Mouse (Mus musculus) embryo, embryonic 10 days (tissue): ENCODE results near the gene Alas2.

ENCODE experiments used
- DNase-seq: peaks from one replicate; pipeline ENCODE4 v3.0.0-alpha.2; 2015; ENCODE audit warnings: low spot score

The Alas2 gene

GRCm38 (mm10) chrX:150547239-150547638, at the start of gene Alas2:
TSS of gene Alas2 (plus strand) at chrX:150547375.
- no peak for DNase-seq

- DNase-seq = no peak
These were observed 38.5 kb upstream of the Alas2 start for GRCm38 (mm10) chrX:150508696-150509095.

DNA sequence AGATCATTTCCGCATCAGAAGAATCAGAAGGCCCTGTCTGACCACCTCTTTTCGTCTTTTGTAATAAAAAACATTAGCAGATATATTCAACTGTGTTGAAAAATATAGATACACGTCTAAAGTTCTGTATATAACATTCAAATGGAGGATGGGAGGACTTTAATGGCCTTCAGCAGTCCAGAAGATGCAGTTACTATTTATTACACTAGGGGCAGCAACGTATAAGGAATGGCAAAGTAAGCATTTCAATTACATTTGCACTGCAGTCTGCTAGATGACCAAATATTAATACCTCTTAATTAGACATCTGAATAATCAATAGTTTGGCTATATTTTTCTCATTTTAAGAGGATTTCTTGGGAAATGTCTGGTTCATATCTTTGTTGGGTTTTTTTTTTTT, 36.5 kb upstream of the Alas2 start:
- peak; percentile 50 for DNase-seq

- DNase-seq = no peak
These were observed 35.9 kb upstream of the Alas2 start for GRCm38 (mm10) chrX:150511274-150511673.

- no peak for DNase-seq
These were observed 33.0 kb upstream of the Alas2 start for GRCm38 (mm10) chrX:150514127-150514526.

GRCm38 (mm10) chrX:150516015-150516414, 31.2 kb upstream of the Alas2 start:
- no peak for DNase-seq

DNA sequence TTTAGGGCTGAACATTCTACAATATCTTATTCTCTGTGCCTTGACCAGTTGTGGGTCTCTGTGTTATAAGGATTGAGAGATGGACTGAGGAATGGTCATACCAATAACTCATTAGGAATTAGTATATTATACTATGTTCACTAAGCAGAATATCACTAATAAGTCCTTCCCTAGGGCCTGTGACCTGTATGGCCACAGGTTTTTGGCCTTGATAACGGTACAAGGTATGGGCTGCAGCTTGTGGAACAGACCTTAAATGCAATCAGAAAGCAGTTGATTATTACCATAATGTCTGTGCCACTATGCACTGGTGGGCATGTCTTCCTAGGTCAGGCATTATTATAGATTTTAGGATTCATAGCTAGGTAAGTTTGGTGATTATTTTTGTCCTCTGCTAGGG, 30.7 kb upstream of the Alas2 start:
- no peak for DNase-seq

- no peak for DNase-seq
These were observed 7.1 kb upstream of the Alas2 start for GRCm38 (mm10) chrX:150540111-150540510.

- DNase-seq = no peak
These were observed 5.5 kb upstream of the Alas2 start for GRCm38 (mm10) chrX:150541684-150542083.

DNA sequence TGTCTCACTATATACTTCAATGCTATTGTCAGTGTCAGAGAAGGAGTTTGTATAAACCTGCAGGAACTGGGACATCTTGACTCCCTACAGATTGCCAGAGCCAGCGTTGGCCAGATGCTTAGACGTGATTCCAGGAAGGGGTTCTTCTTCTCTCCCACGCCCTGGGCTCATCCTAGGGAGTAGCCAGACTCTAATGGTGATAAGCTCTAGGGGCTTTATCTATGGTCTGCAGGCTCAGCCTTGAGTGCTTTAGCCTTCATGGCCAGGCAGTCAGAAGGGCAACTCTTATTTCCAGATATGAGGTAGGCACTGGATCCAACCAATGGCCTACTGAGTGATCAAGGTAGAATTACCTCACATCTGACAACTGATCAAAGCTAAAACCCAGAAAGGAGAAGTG, 2.5 kb downstream of the Alas2 start:
- DNase-seq = peak; percentile 4

DNA sequence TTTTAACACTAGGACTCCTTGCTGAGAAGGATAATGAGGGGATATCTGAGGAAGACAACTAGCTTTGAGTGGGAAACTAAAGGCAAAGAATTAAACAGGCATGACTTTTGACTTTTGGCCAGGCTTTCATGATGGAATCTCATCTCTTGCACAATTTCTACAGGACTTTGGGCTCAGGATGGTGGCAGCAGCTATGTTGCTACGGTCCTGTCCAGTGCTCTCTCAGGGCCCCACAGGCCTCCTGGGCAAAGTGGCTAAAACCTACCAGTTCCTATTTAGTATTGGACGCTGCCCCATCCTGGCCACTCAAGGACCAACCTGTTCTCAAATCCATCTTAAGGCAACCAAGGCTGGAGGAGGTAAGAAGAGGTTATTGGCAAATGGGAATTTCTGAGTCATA, 4.8 kb downstream of the Alas2 start:
- DNase-seq = no peak

GRCm38 (mm10) chrX:150554032-150554431, 6.9 kb downstream of the Alas2 start:
- DNase-seq = no peak

DNA sequence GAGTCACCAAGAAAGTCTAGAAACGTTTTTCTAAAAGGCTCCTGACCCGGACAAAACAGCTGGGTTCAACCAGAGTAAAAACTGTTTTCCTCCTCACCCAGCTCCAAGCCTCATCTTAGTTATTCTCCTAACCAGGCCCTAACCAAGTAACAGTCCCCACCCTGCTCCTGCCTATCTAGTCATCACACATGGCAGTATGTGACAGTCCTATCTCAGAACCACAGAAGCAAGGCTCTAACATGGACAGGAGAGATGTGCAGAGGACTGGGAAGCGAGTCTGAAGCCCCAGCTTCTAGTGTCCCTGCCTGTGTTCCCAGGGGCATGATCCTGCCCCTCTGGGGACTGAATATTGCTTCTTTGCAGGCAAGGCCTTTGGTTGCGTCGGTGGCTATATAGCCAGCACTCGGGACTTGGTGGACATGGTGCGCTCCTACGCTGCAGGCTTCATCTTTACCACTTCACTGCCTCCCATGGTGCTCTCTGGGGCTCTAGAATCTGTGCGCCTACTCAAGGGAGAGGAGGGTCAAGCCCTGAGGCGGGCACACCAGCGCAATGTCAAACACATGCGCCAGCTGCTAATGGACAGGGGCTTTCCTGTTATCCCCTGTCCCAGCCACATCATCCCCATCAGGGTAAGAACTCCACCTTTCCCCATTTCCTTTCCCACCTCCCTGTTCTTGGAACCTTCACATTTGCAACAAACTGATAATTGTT, 17.6 kb downstream of the Alas2 start:
- no peak for DNase-seq

DNA sequence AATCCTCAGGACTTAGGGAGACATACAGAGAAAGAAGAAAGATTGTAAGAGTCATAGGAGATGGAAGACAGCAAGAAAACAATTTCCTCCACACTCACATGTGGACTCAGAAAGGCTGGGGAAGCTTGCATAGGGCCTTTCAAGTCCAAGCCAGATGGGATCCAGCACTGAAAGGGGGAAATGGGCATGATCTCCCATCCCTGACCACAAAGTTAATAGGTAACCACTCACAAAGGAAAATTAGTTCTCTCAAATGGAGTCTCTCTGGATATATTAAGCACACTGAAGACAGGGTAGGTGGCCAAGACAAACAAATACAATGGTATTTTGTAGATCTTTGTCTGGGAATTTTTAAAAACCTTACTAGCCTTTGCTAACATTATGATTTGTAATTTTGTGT, 34.7 kb downstream of the Alas2 start:
- DNase-seq = no peak

DNA sequence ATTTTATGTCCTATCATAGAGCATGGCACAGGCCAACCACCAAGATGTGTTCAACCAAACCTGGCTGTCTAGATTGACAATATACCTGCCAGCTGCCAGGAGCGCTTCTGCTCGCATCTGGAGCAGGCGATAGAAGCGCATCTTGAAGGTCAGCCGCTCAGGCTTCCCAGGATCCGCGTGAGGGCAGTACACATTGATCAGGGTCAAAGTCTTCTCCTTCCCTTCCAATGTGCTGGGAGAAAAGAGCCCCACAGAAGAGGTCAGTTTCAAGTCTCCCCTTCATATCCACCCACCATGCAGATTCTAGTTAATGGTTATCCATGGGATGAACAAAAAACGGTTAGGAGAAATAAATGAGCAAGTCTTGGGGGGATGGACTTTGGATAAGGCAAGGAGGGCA, 37.9 kb downstream of the Alas2 start:
- DNase-seq = no peak

DNA sequence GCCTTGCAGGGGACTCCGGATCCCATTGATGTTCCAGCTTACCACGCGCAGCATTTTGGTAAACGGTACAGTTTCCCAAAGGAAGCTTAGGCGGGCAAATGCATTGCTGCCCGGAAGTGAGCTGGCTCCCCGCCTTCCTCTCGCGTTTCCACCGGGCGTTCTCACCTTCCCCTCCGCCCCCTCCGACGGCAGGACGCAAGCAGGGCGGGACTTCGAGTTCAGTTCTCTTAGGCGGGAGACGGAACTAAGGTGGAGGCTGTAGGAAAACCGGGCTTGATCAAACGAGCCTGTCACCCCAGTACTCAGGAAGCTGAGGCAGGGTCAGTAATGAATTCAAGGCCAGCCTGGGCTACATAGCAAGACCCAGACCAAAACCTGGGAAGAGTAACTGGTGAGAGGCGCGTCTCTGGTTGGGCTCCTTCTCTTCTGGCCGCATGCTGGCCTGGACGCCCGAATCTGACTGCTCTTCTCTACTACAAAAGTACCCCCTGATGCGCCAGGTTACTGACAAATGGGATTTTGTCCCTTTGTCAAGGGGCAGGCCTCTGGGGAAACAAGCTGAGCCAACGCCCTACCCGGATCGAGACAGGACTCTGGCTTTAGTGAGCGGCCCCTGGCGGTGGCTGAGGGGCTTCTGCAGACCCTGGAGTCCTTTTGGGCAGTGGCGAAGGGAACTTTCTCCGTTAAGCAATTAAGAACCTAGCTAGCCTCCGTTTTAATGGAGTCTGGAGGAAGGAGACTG, 41.0 kb downstream of the Alas2 start, which contains the start of gene Pfkfb1:
TSS of gene Pfkfb1 (plus strand) at position 207 of the 742 bp plus-strand sequence.
- DNase-seq = peak; percentile 89

DNA sequence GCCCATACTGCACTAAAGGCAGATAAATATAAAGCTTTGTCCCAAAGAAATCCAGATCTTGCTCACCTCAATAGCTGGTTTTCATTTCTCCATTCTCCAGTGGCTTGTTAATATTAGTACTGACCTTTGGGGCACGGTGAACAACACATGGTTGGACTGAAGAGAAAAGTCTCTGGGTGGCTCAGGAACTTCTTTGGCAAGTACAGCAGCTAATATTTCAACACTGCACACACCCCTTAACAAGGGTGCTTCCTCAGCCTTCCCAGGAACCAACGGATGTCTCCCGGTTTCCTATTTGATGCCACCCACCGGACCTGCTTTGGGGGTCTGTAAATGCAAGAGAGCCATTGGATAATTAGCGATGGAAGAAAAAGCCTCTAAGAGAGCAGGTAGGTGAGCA, 42.5 kb downstream of the Alas2 start, which contains the start of gene Apex2:
TSS of gene Apex2 (minus strand) at position 173 of the 400 bp plus-strand sequence.
- DNase-seq = no peak

- DNase-seq = no peak
These were observed 46.3 kb downstream of the Alas2 start for GRCm38 (mm10) chrX:150593266-150594035.

DNA sequence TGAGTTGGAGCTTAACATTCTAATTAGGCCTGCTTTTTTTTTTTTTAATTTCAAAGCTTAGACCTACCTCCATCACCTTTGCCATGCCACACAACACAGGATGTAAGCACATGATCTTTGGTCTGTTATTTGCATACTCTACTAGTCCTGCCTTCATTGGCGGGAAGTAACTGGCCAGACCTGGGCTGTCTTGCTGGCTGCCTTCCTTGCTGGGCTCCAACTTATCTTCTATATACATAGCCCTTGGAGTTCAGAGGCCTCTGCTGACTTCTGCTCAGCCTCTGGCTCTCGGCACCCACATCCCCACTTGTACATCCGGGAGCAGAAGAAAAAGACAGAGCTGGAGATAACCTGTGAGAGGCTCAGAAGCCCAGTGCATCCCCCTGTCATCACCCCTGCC, 47.0 kb downstream of the Alas2 start:
- no peak for DNase-seq

DNA sequence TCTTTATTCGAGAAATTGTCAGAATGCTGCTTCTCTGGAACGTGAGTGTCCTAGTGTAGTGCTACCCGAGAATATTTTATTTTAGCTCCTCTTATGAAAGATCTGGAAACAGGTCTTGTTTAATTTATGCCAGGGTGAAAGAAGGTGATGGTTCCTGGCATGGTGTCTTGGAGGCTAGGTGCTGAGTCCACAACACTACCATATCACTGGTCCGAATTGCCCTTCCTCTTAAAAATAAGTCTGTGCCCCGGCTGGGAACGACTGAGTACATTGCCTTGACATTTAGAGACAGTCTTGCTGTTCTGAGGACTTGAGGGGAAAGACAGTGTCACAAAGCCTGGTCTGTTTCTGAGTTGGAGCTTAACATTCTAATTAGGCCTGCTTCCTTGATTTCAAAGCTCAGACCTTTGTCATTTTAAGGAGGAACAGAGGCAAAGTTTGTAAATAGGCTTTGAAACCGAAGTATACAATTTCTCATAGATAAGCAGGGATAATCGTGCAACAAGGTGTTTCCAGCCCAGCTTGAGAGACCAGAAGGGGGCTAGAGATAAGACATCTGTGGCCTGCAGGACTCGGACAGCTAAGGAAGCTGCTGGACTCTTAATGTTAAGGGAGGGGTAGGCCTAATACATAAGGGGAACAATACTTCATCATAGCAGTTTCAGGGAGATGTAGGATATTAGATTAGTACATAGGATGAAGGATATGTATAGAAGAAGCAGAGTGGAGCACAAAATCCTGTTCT, 48.0 kb downstream of the Alas2 start:
- no peak for DNase-seq

- no peak for DNase-seq
These were observed 51.7 kb downstream of the Alas2 start for GRCm38 (mm10) chrX:150598882-150599281.
